Mouse (Mus musculus) ES-CJ7 (cell line): ENCODE measurements around the gene Serpinf2.
A peak's percentile ranks its signal among the peaks of the same experiment; 100 is the strongest.
"Not testable (repeated sequence)": the region's sequence is repeated elsewhere in the genome, so short reads cannot be mapped to it uniquely, and the experiment has no call there.

ENCODE experiments used
- DNase-seq: peaks from one replicate; pipeline ENCODE4 v3.0.0; 2011; ENCODE audit warnings: low read depth, low spot score

Gene Serpinf2

DNA sequence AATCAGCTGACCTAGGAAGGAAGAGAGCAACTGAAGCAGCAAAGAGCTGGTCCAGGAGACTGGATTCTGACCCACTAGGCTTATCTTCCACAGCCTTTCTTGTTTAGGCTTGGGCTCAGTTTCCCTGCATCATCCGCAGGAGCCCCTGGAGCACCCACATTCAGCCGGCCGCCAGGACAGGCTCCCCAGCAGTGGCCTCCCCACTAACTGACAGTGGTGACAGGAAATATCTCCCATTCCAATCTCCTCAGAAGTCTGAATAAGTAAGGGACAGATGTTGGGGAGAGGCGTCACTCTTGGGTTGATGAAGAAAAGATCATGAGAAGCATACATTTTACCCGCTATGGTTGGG, 20.3 kb upstream of the Serpinf2 start:
- DNase-seq, result no peak

DNA sequence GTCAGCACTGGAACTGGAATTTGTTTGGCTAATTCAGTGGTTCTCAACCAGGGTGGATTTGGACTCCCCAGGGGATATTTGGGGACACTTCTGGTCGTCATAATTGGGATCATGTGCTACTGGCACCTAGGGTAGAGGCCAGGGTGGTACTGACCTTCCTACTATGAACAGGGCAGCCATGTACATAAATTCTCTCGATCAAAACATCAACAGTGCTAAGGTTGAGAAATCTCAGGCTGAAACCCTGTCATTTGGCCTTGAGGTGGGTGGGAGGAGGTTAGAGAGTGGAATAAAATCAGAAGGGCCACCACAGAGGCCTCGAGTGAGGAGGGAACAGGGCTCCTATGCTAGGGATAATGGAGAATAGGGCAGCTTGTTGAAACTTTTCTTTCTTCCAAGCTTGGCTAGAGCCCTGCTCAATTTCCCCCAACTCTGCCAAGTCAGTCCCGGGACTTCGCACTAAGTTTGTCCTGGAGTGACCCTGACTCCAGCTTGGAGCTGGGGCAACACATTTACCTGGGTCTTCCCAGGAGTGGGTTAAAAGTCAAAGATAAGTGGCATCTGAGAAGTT, 19.8 kb upstream of the Serpinf2 start:
- DNase-seq, result no peak

DNA sequence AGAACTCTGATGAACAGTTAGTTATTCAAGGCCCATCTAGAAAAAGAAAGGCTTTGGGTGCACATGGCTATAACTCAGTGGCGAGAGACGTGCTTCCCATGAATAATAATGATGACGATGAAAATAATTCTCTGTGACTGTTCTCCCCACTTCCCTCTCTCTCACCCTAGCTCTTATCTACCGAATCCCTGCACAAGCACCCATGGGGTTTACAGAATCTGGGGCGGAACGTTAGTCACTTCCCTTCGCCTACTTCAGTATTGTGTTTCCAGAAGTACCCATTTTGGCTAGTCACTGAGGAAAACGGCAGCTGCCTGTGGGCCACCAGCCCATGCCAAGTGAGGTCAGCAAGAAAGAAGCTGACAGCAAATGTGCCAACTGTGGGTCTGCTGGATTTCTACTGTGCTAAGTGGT, 19.2 kb upstream of the Serpinf2 start:
- DNase-seq, result no peak

DNA sequence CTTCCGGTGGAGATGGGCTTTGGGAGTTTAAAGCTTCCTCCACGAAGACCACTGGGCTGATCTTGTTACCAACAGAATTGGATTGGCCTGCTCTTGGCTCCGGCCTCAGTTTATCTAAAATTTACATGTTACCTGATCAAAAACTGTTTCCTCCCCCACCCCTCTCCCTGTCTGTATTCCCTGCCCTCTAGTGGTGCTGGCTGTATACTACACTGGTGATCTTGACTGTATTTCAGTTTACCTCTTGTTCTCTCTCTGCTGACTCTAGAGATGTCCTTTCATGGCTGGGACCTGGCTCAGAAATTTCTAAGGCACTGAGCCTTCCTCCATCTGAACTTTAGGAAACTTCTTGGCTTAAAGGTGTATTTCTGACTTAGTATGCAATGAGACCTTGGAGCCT, 18.8 kb upstream of the Serpinf2 start:
- peak; percentile 77 for DNase-seq

DNA sequence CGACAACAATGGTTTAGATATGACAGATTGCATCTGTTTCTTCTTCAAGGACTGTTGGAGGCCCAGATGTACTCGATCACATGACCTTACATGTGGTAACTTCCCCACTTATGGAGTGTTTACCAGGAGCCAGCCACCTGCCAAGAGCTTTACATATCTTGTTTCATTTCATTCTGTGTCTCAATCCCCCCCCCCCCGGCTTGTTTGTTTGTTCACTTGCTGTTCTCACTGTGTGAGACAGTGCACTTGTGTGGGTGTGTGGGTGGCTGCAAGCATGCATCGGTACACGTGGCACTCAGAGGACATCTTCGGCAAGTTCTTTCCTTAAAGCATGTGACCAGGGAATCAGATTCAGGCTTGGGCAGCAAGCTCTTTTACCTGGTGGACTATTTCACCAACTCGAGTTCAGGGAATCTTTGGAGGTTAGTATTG, 17.1 kb upstream of the Serpinf2 start:
- DNase-seq, result no peak

DNA sequence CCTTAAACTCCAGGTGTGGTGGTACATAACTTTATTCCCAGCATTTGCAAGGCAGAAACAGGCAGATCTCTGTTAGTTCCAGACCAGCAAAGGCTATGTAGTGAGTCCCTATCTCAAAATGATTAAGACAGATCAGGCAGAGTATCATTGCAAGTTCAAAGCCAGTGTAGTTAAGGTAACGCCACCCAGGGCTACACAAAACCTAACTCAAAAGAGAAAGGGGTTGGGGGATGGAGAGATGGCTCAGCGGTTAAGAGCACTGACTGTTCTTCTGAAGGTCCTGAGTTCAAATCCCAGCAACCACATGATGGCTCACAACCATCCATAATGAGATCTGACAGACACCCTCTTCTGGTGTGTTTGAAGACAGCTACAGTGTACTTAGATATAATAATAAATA, 16.6 kb upstream of the Serpinf2 start:
- not testable (repeated sequence) for DNase-seq

DNA sequence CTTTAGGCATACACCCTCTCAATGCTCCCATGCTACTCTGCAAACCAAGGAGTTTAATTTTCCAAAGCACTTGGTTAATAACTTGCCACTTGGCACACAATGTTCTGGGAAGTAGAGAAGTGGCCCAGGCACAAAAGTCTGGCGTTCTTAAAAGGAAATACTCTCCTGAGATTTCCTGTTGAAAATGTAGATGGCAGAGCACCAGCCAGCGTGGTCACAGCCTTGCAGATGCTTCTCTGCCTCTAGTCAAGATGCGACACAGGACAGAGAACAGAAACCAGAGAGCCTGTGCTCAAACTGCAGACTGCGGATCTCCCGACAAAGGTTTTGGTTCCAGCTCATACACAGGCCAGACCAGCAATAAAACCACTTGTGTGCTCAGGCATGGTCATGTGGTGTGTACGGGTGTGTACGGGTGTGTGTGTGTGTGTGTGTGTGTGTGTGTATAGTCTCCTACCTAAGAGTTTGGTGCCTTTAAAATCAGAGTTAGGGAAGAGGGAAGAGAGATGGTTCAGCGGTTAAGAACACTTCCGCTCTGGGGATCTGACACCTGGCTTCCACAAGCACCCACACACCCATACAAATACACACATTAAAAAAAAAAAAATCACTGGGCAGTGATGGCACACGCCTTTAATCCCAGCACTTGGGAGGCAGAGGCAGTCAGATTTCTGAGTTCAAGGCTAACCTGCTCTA, 15.8 kb upstream of the Serpinf2 start:
- no peak for DNase-seq

DNA sequence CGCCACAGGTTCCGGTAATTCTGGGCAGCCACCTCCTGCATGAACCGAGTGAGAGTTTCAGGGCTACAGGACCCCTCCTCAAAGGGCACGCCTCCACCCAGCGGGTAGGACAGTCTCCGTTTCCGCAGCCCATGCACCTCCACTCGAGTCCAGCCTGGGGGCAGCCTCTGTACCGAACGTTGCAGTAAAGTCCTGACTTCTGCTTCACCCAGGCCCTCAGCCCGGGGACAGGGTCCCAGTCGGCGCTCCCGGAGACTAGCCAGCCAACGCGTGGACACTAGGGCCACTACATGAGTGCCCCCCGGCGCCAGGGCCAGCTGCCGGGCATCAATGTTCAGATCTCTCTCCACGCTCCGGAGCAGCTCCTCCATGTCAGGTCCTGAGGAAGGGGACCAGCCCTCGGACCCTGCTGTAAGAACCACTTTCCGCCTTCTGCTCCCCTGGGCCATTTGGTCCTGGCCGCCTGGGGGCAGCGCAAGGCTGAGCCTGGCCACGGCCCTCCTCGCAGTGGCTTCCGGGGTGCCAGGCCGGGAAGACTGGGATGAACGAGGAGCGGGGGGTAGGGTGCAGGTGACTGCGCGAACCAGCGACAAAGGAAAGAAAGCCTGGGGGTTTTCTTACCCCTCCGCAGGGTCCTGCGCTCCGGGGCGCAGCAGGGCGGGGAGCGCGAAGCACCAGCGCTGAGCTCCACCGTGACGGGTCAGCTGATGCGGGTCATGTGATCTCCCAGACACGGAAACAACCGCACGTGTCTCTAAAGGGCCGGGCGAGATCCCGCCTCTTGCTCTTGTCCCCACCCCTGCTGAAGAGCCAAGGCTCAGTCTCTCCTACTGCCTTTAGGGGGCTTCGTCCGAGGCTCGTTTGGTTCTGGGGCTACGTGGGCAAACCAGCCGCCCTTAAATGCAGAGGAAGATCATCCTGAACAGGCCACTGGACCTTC, 14.9 kb upstream of the Serpinf2 start, which contains the start of gene Wdr81:
Wdr81 (minus strand) TSS at position 727 of the 940 bp plus-strand sequence.
- DNase-seq, result peak; percentile 95

DNA sequence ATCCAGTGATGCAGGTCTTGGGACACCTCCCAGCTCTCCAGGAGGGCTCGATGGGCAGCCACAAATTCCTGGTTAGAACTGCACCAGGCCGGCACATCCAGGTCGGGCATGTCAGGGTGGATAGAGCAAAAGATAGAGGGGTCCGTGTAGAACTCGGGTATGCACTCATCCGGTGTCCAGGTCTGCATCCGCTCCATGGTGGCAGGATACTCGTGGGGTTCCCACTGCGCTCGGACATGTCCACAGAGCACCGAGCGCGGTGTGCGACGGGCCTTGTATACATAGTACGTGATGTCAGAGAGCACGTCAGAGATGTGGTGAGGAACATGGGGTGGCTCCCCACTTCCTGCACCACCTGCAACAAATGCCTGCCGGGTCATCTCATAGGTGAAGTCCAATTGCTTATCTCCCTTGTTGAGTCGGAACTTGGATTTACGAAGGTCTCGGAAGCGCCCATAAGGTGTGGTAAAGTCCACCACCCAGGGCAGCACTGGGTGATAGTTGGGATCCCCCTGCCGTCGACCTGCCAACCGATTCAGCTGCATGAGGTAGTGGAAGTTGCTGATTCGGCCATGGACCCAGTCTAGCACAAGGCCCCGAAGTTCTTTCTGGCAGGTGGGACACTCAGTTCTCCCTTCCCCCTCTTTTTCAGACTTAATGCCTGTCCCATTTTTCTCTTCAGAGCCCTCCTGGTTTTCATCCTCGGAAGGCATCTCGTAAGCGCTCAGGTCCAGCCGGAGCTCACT, 13.6 kb upstream of the Serpinf2 start:
- no peak for DNase-seq

DNA sequence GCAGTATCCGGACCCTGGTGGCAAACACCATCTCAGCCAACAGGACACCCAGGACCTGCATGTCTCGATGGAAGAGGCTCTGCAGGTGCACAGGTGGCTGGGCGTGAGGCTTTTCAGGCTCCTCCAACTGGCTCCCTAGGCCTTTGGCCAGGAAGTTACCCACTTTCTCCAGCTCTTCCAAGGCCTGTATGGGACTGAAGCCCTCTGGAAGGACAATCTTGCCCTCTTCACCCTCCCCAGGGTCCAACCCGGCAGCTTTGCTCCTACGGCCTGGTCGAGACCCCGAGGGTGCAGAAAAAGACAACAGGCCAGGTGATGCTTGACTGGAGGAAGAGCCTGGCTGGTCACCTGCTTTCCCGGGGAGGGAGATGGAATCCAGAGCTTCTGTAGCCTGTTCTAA, 12.7 kb upstream of the Serpinf2 start:
- DNase-seq, result no peak

DNA sequence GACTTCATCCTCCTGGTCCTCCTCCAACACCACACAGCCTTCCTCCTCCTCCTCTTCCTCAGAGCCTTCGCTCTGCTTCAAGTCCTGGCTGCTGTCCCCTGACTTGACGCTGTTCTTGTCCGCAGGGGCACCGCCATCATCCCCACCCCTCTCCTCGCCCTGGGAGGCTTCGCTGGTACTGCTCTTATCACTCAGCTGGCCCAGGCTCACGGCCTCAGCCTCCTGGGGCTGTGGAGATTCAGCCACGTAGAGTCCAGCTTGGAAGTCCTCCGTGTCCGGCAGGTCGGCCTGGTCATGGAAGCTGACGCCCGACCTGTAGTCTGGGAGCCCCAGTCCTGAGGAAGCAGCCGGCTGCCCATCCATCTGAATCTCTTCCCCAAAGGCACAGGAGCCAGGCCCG, 11.5 kb upstream of the Serpinf2 start:
- DNase-seq, result no peak

DNA sequence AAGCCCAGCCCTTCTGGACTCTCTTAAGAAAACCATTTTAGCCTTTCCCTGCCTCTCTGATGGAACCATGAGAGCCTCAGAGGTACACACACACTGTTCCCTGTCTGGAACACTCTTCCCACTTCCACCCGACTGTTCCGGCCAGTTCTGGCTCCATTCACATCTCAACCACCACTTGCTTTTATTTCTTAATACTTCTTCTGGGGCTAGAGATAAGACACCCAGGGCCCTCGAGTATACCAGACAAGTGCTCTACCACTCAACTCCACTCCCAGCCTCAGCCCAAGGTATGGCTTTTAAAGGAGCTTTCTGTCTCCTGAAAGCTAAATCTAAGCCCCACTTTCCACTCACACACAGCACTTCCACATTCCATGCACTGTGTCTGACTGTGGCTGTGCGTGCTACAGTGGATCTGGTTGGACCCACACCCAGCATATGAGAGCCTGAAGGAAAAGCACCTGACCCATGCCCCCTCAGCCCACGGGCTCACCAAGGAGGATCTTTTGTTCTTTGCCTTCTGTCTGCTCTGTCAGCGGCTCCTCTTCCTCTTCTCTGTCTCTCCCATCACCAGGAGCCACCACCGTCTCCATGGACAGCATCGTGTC, 11.0 kb upstream of the Serpinf2 start:
- no peak for DNase-seq

DNA sequence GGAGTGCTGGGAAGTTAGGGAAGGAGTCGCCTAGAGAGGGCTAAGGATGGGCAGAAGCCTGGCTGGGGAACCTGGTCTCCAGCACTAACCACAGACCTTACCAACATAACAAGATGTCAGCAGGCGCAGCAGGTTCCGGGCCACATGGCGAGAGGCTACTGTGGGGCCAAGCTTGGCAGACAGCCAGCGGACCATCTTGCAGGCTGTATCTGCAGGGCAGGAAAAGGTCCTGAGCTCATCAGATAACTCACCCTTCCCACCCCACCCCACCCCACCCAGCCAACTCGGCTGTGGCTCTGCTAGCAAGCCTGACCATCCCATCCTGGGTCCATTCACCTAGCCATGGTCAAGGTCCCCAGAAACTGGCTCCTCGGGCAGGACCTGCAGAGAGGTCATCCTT, 10.3 kb upstream of the Serpinf2 start:
- DNase-seq, result no peak

DNA sequence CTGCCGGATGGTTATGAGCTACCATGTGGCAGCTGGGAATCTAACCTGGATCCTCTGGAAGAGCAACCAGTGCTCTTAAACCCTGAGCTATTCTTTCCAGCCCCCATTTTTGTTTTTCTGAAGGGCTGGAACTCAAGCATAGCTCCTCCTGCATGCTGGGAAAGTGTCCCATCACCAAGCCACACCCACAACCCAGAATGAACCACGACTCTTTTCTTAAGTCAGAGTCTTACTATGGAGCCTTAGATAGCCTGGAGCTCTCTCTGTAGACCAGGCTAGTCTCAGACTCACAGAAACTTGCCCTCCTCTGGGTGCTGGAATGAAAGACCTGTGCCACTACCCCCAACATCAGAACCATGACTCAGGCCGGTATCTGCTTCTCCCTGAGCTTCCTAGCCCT, 9.2 kb upstream of the Serpinf2 start:
- no peak for DNase-seq

DNA sequence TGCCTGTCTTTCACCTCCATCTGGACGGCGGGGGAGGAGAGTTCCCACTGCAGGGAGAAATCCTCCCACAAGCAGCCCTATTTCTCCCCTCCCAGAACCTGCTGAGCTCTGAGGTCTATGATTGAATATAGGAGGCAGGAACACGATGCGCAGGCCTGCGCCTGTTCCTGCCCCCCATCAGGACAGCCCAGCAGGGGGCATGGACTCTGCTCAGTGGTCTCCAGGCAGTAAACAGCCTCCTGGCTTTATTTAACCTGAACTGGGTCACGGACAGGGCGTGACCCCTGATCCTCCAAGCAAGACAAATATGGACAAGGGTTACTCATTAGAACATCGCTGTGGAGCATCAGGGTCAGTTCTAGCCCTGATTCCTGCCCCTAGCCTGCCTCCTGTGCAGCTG, 4.3 kb upstream of the Serpinf2 start:
- peak; percentile 58 for DNase-seq

DNA sequence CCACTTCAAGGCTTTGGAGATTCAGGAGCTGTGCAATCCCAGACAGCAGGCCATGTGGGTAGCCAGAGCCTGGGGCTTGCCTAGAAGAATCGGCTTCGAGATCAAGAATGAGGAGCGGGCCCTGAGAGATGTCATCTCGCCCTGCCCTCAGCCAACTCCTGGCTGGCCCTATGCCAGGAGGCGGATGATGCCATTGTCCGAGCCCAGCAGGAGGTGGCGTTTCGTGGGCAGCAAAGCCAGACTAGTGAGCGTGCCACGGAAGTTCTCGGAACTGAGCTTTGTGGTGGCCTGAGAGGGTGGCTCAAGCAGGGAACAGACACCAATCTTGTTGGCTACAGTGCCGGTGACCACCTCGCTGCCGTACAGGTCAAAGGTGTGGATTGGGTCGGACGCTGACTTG, 2.2 kb upstream of the Serpinf2 start:
- DNase-seq, result no peak

DNA sequence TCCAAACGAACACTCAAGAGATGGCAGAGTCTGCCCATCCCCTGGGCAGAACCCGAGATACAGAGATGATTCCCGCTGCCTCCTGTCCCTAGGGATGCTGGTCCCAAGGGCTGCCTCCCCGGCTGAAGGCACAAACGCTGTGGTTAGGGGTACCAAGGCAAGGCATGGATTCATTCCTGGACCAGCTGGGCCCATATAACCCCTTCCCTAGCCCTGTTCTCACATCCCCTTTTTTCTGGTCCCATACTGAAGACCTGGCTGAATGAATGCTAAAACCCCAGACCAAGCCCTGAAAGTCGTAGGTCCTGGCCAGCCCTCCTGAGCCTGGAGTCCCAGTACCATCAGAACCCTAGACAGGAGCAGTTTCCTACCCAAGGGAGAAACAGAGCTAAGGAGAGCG, 1.6 kb upstream of the Serpinf2 start:
- DNase-seq, result no peak

DNA sequence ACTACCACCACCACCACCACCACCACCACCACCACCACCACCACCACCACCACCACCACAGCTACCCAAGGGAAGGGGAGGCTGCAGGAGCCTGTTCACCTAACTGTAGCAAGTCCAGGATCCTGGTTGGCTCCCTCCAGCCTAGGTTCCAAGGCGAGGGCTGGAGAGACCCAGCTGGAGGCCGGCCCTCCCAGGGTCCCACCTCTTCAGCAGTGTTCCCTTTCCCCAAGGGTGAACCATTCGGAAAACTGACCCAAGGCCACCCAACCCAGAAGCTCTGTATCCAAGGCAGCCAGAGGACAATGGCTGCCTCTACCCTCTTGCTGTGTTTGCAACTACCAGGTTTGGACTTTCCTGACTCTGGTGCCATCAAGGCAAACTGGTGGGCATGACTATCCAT, 560 bp upstream of the Serpinf2 start:
- DNase-seq, result no peak

DNA sequence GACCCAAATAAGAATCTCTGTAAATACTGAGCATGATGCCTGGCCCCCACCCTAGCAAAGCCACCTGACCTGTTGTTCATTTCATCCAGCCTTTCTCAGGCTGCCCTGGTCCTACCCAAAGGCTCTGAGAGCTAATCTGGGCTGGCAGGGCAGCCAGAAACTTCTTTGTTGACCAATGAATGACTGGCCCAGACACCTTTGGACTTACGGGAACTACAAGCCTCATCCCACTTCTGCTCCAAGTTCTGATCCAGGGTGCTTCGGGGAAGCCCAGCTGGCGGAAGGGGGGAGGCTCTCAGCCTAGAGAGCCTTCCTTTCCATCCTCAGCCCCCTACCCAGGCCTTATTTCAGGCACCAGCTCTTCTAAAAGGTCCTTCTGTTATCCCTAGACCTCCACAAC, 587 bp downstream of the Serpinf2 start:
- DNase-seq, result no peak

DNA sequence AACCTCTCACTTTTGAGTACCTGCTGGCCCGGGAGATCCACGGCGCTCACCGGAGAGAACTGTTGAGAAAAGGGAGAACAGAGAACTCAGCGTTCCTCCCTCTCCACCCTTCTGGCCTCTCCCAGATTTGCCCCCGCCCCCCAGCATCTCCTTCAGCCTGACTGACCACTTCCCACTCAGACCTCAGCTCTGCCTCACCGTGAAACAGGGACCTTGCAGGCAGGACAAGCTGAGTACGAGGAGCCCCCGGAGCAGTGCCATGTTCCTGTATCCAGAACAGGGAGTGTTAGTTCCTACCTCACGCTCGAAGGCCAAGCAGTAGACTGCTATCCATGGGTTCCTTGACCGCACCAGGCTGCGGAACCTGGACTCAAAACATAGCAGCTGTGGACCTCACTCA, 1.2 kb downstream of the Serpinf2 start:
- no peak for DNase-seq

DNA sequence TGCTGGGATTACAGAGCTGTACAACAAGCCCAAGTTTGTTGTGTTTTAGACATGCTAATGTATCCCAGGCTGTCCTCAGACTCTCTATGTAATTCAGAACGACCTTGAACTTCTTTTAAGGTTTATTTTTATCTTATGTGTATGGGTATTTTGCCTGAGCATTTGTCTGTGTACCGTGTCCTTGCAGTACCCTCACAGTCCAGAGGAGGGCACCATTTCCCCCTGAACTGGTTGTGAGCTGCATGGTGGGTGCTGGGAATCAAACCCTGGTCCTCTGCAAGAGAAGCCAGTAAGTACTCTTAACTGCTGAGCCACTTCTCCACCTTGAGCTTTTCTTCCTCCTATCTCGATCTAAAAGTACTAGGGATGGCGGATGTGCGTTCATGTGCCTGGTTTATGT, 5.3 kb downstream of the Serpinf2 start:
- DNase-seq, result peak; percentile 28

DNA sequence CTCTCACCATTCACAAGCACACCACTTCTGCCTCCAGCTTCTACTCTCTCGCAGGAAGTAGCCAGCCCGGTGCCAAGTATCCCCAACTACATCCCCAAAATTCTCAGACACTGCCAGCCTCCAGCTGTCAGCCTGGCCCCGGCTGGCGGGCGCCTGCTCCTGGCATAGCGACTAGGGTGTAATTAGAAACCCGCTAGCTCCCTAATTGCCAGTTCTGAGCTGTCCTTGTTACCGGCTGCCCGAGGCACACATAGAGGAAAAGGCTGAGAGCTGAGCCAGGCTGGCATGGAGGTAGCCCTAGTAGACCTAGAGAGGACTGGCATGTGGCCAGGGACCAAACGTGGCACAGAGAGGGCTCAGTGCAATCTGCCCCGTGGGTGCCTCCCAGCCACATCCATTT, 8.1 kb downstream of the Serpinf2 start:
- DNase-seq, result no peak
